Mouse (Mus musculus): ENCODE measurements around the gene Ptpru.

Ptpru gene

DNA sequence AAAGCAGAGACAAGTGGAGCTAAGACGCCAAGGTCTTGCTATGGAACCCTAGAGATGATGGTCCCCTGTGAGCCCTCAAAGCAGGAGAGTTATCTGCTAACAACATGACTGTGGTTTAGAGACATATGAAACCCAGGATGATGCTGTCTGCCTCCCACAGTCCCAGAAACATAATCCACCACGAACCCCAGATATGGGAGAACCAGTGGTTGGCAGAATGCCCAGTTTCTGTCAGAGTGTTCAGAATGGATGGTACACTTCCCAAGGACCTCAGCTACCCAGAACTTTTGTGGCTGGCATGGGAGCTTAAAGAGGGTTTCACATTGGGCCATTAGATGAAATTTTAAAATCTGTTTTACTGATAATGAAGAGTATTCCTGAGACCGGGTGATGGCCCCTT lies 57.1 kb downstream of the Ptpru start:
- no peak for DNase-seq

GRCm38 (mm10) chr4:131778616-131779275 lies 59.3 kb downstream of the Ptpru start:
- no peak for DNase-seq

DNA sequence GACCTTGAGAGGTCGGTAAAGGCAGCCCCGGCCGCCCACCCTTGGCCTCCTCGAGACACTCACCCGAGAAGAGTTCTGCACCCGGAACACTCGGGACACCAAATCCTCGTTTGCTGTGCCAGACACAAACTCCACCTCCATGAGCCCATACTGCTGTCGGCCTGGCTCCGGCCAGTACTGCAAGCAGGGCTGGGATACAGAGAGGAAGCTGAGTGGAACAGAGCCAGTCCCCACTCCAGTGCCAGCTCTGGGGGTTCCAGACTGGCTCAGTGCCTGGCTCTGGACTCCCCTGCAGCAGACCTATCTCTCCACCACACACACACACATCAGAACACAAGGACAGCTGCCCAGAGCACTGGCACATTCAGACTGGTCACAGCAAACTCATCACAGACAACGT lies 66.7 kb downstream of the Ptpru start:
- DNase-seq, result no peak

DNA sequence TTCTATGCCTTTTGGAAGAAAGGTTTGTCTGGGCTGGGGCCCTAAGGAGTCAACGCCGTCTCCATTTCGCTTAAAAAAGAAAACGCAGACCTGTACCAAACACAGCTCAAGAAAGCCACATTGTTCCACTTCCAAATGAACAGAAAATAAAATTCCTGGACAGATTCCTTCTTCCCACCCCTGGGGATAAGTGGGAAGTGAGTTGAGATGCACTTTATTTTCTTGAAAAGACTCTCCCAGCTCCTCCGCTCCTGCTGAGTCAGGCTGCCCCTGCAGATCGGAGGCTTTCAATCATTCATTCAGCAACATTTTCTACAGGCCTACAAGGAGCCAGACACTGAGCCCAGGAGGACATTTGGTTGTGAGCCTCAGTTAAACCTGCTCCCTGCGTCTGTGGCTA lies 74.2 kb downstream of the Ptpru start:
- no peak for DNase-seq

- DNase-seq, result no peak
These were observed 74.6 kb downstream of the Ptpru start for GRCm38 (mm10) chr4:131763479-131763878.

DNA sequence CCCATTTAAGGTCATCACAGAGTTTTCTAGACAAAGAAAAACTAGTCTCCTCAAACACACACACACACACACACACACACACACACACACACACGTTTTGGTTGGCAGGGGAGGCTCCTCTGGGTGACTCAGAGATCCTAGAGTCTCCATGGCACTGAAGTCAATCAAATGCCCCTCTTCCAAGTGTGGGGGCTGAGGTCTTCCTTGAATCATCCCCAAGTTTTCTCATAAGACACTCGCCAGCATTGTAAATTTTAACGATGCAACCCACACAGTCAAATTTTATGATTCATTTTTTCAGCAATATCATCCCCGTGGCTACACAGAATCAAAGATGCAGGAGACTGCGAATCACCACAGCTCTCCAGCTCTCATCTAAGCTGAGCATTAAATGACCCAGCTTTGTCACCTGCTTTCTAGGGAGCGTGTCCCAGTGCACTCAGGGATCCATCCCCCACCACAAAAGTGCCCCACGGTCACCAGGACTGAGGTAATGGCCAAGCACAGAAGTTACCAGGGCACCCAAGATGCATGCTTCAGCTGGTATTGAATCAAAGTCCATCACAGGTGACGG lies 75.8 kb downstream of the Ptpru start:
- DNase-seq, result no peak

DNA sequence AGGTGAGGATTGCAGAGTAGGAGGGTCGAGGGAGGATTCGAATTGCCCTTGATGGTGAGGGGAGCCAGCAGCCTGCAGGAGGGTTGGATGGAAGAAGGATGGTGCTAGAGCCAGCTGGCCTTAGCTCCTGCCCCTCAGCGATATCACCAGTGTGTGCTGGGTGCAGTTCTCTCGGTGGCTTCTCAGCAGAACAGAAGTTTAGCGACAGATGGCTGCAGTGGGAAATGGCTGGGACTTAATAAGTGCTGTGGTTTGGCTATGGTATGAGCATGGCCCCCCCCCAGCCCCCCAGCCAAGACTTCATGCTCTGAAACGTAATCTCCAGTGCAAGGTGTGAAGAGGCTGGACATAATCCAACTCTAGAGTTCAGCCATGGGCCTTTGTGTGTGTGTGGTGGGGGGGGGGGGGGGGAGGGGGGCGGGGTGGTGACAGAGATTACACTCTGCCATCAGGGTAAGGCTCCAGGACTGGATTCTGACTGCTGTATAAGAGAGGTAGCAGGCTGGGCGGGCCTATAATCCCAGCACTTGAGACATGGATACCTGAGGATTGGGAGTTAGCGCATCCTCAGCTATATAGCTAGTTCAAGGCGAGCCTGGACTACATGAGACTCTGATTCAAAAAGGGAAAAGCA lies 85.8 kb downstream of the Ptpru start:
- DNase-seq, result no peak

- no peak for DNase-seq
These were observed 86.5 kb downstream of the Ptpru start for GRCm38 (mm10) chr4:131751561-131751960.

- no peak for DNase-seq
These were observed 88.3 kb downstream of the Ptpru start for GRCm38 (mm10) chr4:131749802-131750201.

DNA sequence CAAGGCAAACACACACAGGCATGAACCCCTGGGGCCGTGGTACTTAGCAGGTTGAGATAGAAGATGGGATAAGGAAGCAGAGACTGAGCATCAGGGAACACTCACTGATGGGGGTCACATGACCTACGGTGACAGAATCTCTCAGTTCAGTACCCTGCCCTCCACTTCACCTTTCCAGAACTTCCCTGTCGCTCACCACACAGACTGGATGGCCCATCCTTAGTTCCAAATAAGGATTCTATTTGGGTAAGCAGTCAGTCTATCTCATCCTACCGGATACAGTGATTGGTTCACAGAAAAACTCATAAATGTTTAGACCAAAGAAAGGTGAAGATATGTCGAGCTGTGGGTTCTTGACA lies 93.4 kb downstream of the Ptpru start:
- DNase-seq, result no peak

DNA sequence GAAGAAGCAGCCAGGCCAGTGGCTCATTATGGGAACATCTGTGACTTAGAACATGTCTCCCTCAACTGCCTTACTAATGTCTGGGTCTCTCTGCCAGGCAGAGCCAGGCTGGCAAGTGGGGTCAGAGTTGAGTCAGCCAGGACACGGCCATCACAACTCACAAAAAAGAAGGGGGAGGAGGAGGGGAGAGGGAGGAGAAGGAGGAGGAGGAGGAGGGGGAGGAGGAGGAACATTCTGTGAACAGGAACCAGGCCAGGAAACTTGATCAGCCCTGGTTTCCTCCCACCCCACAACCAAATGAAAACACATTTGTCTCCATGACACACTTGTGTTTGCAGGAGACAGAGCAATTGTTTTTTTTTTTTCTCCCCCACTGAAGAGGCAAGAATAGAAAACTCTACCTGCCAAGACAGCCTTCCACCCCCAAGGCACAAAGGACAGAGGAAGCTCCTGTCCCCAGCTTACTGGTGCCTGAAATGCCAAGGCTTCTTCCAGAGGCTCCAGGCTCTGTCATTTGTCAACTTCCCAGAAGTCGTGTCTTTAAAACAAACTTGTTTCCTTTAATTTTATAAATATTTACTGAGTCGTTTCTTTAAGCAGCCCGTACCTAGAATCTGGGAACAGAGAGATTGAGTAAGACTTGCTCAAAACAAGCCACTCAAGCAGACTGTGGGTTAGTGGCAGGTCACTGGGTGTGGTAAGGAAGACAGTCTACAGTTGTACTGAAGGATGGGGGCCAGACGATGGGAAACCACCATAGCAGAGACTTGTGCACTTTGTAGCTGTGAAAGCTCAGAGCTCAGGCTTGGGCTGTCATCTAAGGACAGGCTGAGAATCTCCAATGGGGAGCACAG lies 94.0 kb downstream of the Ptpru start:
- no peak for DNase-seq

GRCm38 (mm10) chr4:131743031-131743430 lies 95.1 kb downstream of the Ptpru start:
- DNase-seq, result no peak

- DNase-seq, result no peak
These were observed 97.5 kb downstream of the Ptpru start for GRCm38 (mm10) chr4:131740621-131741020.

DNA sequence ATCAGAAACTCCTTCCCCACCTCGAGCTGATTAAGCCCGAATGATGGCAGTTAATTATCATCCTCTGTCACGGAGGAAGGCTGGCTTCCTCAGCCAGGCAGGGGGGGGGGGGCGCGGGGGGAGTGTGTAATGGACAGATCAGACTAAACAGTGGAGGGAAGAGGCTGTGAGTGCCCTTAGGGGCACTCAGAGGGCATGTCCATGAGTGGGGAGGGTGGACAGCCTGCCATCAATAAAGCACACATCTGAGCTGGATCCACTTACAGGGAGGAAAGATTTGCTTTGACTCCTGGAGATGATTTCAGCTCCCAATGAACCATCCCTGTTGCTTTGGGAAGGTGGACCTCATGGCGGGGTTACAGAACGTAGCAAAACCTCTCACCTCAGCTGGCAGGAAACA lies 109.5 kb downstream of the Ptpru start:
- no peak for DNase-seq

DNA sequence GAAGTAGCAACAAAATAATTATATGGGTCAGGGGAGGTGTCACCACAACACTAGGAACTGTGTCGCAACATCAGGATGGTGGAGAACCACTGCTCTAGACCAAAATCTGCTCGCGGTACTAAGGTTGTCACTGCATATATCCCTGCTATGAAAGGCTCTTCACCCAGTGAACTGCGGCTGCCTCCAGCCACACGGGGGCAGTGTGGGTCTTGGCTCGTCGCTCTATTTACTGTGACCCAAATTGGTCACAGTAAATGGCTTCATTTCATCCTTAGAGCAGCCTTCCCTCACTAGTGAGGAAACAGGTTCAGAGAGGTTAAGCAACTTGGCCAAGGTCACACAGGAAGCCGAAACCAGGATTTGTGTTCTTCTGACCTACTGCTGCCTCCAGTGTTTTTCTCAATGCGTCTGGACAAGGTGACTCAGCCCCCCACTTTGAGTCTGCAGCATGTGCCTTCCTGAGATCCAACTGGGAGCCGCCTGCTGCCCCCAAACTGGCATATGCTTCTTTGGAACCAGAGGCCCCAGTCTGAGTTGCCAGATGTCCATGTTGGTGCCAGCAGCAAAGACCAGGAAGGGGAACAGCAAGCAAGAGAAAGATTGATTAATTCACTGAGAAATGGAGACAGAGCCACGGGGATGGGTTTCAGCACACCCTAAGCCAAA lies 114.5 kb downstream of the Ptpru start:
- DNase-seq, result peak in 1 of 2 experiments; percentile 33

- DNase-seq, result no peak
These were observed 115.8 kb downstream of the Ptpru start for GRCm38 (mm10) chr4:131722121-131722841.

DNA sequence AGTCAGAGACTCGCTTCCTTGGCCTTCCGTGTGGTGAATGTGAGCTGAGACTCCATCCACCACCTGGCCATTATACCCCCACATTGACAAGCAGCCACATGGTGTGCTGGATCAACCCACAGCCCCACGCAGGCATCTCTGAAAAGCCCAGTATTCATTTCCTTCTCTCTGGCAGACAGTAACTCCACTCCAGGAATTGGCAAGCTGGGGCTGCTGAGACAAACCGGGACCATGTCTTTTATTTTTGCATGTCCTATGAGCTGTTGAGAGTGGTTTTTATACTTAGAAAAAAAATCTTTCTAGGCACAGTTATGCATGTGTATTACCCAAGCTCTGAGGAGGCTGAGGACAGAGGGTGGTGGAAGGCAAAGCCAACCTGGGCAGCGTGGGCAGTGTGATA lies 118.9 kb downstream of the Ptpru start:
- no peak for DNase-seq
